Mouse (Mus musculus) heart, postnatal 0 days (tissue): ENCODE data around the gene Efcab12. TPM values are rescaled to one million over a fixed set of nuclear protein-coding genes. Genes with fewer than 3 reads are reported as not detected.

Experiments used
- ATAC-seq: fragments of 200-750 bp; cut with Nextera tagmentation; 2 replicates; pipeline ENCODE4 v1.8.0; 2017; ENCODE audit warnings: low read depth, moderate number of reproducible peaks, moderate library complexity; ENCODE audit not compliant: insufficient read depth
- DNase-seq: peaks from one replicate; pipeline ENCODE4 v3.0.0-alpha.2; 2016; ENCODE audit warnings: low spot score
- H3K27ac ChIP-seq: fragments of 300-500 bp; sonication (generic); 2 replicates; pipeline ENCODE4 v1.5.1; 2014; ENCODE audit warnings: low read depth, mild to moderate bottlenecking
- H3K27me3 ChIP-seq: fragments of 300-500 bp; sonication (generic); 2 replicates; pipeline ENCODE4 v1.6.1; 2014; ENCODE audit warnings: low read length, mixed read lengths; ENCODE audit not compliant: control insufficient read depth, insufficient read depth
- H3K36me3 ChIP-seq: fragments of 300-500 bp; sonication (generic); replicated peaks from 2 replicates; pipeline ENCODE4 v1.6.1; 2014; ENCODE audit warnings: low read length, mixed read lengths; ENCODE audit not compliant: control insufficient read depth, insufficient read depth
- H3K4me1 ChIP-seq: fragments of 300-500 bp; sonication (generic); 2 replicates; pipeline ENCODE4 v1.6.1; 2014; ENCODE audit warnings: antibody characterized with exemption; ENCODE audit not compliant: control insufficient read depth, insufficient read depth
- H3K4me2 ChIP-seq: fragments of 300-500 bp; sonication (generic); 2 replicates; pipeline ENCODE4 v1.6.1; 2014; ENCODE audit warnings: low read depth, mild to moderate bottlenecking, low read length, moderate library complexity
- H3K4me3 ChIP-seq: fragments of 300-500 bp; sonication (generic); 2 replicates; pipeline ENCODE4 v1.5.1; 2014; ENCODE audit warnings: low read depth, low read length
- H3K9ac ChIP-seq: fragments of 300-500 bp; sonication (generic); replicated peaks from 2 replicates; pipeline ENCODE4 v1.6.1; 2014; ENCODE audit warnings: low read depth, low read length, mixed read lengths
- H3K9me3 ChIP-seq: fragments of 300-500 bp; sonication (generic); replicated peaks from 2 replicates; pipeline ENCODE4 v1.6.1; 2016; ENCODE audit warnings: low read length; ENCODE audit not compliant: control insufficient read depth
- CTCF ChIP-seq: IDR thresholded peaks from 2 replicates; pipeline ENCODE4 v1.5.1; 2016; ENCODE audit warnings: antibody characterized with exemption, control low read depth, low read depth
- EP300 ChIP-seq: IDR thresholded peaks from 2 replicates; pipeline ENCODE4 v1.6.1; 2016; ENCODE audit warnings: antibody characterized with exemption, low read depth
- WGBS: fragments of 180-500 bp; shearing (Covaris S2); extraction: QIAGEN DNeasy Blood & Tissue Kit; methylation state at CpG from one replicate; pipeline ENCODE4 v1.1.7; 2014; 5-methylcytosine and 5-hydroxymethylcytosine counted together
- polyA plus RNA-seq: library from polyadenylated mRNA; unstranded; fragments of >200 nt; fragmentation: Nextera tagmentation; extraction: Ambion mirVana; gene quantifications from 2 replicates; pipeline ENCODE4 v1.2.1, GENCODE M21; 2015
- total RNA-seq: library from RNA; depleted of rRNA; stranded (reverse); fragments of >200 nt; gene quantifications from 2 replicates; pipeline ENCODE4 v1.2.3, GENCODE M21; 2014; ENCODE audit warnings: low replicate concordance

Efcab12 gene
- total and polyA plus RNA-seq, 2 experiments from 2014 or later = 0.30 TPM; not detected in 1

- H3K9me3 ChIP-seq = no peaks in the 10 kb centered on the region
- H3K27ac ChIP-seq = peak overlapping the region; percentile 70
- no peak for TF ChIP-seq CTCF
- TF ChIP-seq EP300 = no peak
- H3K4me2 ChIP-seq = peak overlapping the region; percentile 55
- DNase-seq (no peak), ATAC-seq (no peak)
- H3K9ac ChIP-seq = 0 out of 2 replicates have a peak overlapping the region, but pooled peaks have one; percentile 22
- H3K27me3 ChIP-seq = no peaks in the 10 kb centered on the region
- peak overlapping the region; percentile 57 for H3K4me3 ChIP-seq
- peaks cover 16% of the 10 kb centered on the region; the same call in 1 of the 2 replicates for H3K4me1 ChIP-seq
- peaks cover 3% of the 10 kb centered on the region; the same call in 1 of the 2 replicates for H3K36me3 ChIP-seq
- 44% methylated on average over 7 of the region's 7 CpGs for WGBS
Measured at GRCm38 (mm10) chr6:115853985-115854384, 15.8 kb upstream of the Efcab12 start.

- ATAC-seq = peak; percentile 97
- Histone ChIP-seq H3K36me3 (peaks cover 8% of the 10 kb centered on the region; the same call in 1 of the 2 replicates), H3K4me1 (peaks cover 16% of the 10 kb centered on the region; the same call in 1 of the 2 replicates)
Measured at GRCm38 (mm10) chr6:115853091-115853813, 15.0 kb upstream of the Efcab12 start, which contains the start of the genes Mbd4 and Ift122. Gene Mbd4, minus strand, starts transcription at chr6:115853371. Gene Ift122, plus strand, starts transcription at chr6:115853470.

GRCm38 (mm10) chr6:115852446-115853090 lies 14.4 kb upstream of the Efcab12 start:
- ATAC-seq = no peak; the same call in 1 of the 2 replicates

More at GRCm38 (mm10) chr6:115853091-115853813, 15.0 kb upstream of the Efcab12 start, which contains the start of the genes Mbd4 and Ift122:
- Histone ChIP-seq H3K27me3 (no peaks in the 10 kb centered on the region), H3K9ac (peak within 1 kb of the TSS; percentile 22), H3K9me3 (no peaks in the 10 kb centered on the region), H3K4me2 (peak within 1 kb of the TSS; percentile 69), H3K4me3 (peak within 1 kb of the TSS; percentile 57), H3K27ac (peak within 1 kb of the TSS; percentile 73)
- peak; percentile 100 for DNase-seq
- no peak for TF ChIP-seq EP300
- TF ChIP-seq CTCF = peak; percentile 45
- WGBS = under 1% methylated on average over 51 of the region's 51 CpGs

GRCm38 (mm10) chr6:115848598-115849304 lies 10.5 kb upstream of the Efcab12 start:
- H3K4me2 ChIP-seq = no peak overlapping the region
- no peak for ATAC-seq
- DNase-seq = no peak
- 0 out of 2 replicates have a peak, but pooled peaks cover 9% of the 10 kb centered on the region for H3K4me1 ChIP-seq
- no peak overlapping the region for H3K4me3 ChIP-seq
- peaks cover 17% of the 10 kb centered on the region for H3K36me3 ChIP-seq
- H3K27ac ChIP-seq = no peak overlapping the region
- no peak overlapping the region for H3K9ac ChIP-seq
- WGBS = 82% methylated on average over 10 of the region's 10 CpGs
- no peaks in the 10 kb centered on the region for H3K27me3 ChIP-seq
- no peaks in the 10 kb centered on the region for H3K9me3 ChIP-seq
- TF ChIP-seq EP300 (no peak), CTCF (no peak)

More at GRCm38 (mm10) chr6:115852446-115853090, 14.4 kb upstream of the Efcab12 start:
- no peak for DNase-seq
- peak overlapping the region; percentile 11 for H3K9ac ChIP-seq
- H3K4me3 ChIP-seq = peak overlapping the region; percentile 57
- no peaks in the 10 kb centered on the region for H3K27me3 ChIP-seq
- H3K4me1 ChIP-seq = peaks cover 16% of the 10 kb centered on the region; the same call in 1 of the 2 replicates
- TF ChIP-seq CTCF (no peak), EP300 (0 out of 2 replicates have a peak, but pooled peaks have one; percentile 55)
- H3K36me3 ChIP-seq = peaks cover 8% of the 10 kb centered on the region; the same call in 1 of the 2 replicates
- no peaks in the 10 kb centered on the region for H3K9me3 ChIP-seq
- H3K4me2 ChIP-seq = peak overlapping the region; percentile 69
- 6% methylated on average over 20 of the region's 20 CpGs for WGBS
- H3K27ac ChIP-seq = peak overlapping the region; percentile 73
